Mouse (Mus musculus) spleen, embryonic (tissue): Measurements from ENCODE around the gene Swsap1.

Experiments
- CTCF ChIA-PET: fragments of 350-600 bp; sonication (Branson Sonifier 250); formaldehyde crosslinking; loops from one replicate; lab custom pipeline; 2022; lab: Charles Lee

Gene Swsap1

DNA sequence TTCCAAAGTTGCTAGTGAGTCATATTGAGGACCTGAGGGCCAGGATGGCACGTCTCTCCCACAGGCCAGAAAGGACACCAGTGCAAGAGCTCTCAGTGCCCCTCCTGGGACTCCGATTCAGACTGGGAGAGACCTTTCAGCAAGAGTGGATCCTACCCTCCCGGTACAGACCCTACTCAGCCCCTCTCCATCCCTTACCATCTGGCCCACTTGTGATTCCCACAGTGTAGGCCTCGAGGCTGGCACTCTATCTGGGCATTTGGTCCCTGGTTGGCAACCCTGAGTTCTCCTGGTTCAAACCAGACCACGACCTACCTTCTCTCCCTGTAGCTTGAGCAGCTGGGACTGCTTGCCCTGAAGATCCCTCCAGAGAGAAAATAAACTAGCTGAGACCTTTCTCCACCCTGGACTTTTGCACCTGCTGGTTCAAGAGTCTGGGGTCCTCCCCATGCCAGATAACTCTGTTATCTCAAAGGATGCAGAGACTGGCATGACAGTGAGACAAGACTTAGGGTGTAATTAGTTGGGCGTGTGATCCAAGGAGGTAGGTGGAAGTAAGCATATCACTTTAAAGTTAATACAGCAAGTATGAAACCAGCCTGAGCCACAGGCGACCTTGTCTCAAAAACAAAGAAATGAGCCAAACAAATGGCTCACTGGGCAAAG lies 20.0 kb upstream of the Swsap1 start:
- CTCF ChIA-PET = no interaction called here

DNA sequence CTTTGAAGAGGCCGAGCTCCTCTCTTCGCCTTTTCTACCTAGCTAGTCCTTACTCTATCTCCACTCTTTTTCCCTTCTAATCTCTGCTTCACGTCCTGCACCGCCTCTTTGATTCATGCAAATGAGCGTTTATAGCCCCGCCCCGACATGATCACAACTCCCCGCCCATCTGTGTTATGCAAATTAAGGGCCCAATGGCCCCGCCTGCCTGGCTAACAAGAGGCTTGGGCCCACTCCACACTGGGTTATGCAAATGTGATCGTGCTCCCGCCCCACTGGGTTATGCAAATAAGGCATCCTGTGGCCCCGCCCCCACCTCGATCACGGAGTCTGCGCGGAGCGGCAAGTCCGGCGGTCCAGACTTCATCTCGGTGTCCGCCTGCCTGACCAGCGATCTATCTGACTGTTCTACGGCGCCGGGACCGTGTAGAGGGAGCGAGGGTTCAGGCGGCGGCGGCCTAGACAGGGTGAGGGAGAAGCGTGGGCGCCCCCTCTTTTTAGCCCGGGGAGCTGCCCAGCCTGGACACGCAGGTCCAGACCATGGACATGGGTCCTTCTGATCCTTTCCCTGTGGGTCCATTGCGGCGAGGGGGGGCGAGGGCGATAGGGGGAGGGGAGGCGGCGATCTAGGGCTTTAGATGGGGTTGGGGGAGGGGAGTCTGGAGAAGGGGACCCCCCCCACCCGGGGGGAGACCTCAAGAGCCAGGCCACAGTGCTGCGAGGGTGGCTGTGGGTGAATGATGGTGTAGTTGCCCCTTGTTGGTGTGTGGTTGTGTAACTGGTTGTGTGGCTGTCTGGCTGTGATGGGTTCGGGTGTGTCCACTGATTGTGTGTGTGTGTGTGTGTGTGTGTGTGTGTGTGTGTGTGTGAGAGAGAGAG lies 18.6 kb upstream of the Swsap1 start, which contains the start of gene Plppr2:
Plppr2 (plus strand) TSS at position 342 of the 879 bp plus-strand sequence.
- CTCF ChIA-PET = no interaction called here

DNA sequence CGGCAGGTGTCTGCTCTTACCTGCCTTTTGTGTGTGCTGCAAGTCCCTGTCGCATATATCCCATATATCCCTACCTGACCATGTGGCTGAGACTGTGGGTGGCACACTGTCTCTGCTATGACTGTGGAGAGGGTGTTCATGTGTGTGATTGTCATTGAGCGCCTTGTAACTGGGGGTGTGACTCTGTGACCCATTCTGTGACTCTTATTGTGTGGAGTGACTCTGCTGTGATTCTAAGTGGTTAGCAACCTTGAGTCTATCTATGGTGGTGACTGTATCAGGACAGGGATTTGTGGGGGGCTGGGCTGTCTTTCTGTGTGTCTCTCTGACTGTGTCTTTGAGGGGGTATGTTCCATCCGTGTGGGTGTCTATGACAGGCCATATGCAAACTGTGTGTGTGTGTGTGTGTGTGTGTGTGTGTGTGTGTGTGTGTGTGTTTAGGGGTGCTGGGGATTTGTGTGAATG lies 17.8 kb upstream of the Swsap1 start:
- CTCF ChIA-PET = no interaction called here

DNA sequence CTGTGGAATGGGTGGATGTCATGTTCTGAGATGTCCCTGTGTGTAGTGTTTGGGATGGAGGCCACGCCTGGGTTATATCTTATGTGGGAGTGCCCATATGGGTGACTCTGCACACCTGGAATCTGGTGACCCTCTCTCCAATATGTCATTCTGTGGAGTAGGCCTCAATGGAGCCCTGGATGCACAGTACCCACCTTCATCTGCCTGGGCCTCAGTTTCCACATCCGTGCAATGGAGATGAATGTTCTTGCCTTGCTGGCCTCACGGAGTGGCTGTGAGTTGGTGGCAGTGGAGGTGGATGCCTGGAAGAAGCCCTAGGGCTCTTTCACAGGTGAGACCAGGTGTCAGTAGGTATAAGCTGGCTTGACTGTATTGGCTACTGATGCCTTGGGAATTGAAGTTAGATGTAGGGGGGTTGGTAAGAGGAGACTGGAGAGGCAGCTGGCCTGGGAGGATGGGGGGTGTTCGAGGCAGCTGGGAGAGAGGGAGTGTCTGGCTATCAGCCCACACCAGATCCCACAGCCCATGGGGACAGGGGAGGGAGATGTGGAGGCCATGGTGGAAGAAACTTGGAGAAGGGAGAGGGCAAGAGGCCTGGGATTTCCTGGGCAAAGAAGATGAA lies 17.2 kb upstream of the Swsap1 start:
- CTCF ChIA-PET = no interaction called here

DNA sequence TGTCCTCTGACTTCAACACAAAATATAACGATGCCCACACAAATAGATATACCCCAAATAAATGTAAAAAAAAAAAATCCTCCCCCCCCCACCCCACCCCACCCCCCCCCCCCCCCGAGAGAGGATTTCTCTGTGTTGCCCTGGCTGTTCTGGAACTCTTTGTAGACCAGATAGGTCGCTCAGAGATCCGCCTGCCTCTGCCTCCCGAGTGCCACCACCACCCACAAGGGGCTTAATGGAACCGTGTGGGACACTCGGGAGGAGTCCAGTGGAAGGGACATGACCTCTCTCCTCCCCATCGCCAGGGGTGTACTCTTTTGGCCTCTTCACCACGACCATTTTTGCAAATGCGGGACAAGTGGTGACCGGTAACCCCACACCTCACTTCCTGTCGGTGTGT lies 12.5 kb upstream of the Swsap1 start:
- CTCF ChIA-PET = no interaction called here

DNA sequence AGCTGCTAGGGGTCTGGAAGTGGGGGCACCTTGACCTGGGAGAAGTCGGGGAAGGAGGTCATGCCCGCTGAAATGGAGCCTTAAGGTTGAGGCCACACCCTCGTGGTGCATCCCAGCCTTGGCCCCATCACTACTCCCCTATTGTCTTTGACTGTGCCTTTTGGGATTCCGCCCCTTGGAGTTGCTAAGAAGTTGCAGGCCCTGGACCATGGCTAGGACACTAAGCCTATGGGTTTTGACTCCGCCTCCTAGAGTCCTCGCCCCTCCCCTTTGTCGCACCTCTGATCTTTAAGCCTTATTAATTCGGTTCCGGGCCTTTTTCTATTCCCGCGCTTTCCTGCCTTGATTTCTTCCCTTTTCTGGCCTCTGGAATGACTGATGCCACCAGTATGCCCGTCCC lies 11.9 kb upstream of the Swsap1 start:
- CTCF ChIA-PET = no interaction called here

DNA sequence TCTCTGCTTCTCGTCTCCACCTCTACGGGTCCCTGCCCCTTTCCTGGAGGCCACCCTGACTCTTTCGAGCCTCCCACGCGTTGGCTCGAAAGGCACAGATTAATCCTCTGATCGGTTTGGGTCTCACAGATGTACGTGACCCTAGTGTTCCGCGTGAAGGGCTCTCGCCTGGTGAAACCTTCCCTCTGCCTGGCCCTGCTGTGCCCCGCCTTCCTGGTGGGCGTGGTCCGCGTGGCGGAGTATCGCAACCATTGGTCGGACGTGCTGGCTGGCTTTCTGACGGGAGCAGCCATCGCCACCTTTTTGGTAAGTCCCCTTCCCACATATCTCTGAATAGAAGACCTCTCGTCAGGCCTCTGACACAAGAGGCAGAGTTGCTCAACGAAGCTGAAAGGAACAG lies 11.3 kb upstream of the Swsap1 start:
- CTCF ChIA-PET = no interaction called here

DNA sequence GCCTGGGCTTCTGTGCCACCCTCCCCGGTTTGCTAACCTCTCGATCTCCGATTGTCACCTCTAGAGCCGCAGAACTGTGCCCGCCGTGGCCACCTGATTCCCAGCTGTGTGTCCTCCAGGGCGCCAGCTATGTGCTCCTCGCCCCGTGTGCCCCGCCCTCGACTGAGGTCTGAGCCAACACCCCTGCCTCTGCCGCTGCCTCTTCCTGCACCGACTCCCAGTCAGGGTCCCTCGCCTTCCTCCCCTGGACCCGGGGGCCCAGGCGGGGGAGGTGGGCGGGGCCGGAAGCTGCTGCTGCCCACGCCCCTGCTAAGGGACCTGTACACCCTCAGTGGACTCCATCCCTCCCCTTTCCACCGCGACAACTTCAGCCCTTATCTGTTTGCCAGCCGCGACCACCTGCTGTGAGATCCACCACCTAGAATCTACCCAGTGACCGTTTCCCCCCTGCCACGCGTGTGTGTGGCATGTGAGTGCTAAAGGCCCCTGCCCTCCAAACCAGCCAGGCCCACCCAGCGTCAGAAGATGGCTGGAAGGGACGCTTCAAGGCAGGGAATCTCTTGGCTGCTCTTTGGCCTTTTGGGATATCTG lies 7.9 kb upstream of the Swsap1 start:
- CTCF ChIA-PET = no interaction called here

DNA sequence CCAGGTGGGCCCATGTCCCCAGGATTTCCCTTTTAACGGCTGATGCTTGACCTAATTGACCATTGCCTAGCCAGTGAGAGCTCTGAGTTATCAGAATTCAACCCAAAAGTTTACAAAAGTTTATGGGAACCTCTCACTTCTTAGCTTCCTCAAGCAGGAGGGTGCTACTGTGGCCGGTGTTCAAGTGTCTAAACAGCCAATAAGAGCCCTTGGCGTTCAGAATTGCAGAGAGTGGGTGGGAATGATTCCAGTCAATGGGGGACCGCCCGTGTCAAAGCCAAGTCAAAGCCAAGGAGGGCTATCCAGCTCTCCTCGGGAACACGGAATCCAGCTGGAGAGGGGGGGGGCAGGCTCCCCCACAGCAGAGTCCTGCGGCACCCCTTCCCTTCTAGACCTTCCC lies 7.4 kb upstream of the Swsap1 start:
- CTCF ChIA-PET = no interaction called here

DNA sequence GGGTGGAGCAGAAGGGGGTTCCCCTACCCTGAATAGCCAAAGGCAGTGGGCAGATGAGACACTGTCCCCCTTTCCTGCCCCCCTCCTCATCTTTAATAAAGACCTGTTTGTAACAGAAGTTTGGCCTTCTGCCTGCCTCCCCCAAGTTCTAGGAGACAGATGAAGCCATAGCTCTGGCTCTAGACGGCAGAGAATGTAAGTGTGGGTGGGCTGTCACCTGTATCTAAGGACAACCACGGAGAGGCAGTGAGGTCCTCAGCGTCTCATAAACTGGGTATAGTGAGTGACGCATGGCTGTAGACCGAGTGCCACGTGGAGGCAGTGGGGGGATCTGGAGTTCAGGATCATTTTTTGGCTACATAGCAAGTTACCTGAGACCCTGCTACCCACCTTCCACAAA lies 6.8 kb upstream of the Swsap1 start:
- CTCF ChIA-PET = interaction anchor here (0.5 kb wide), 1 partner anchor 341 kb away, joined by 5 read pairs; no protein-coding TSS in a partner anchor

DNA sequence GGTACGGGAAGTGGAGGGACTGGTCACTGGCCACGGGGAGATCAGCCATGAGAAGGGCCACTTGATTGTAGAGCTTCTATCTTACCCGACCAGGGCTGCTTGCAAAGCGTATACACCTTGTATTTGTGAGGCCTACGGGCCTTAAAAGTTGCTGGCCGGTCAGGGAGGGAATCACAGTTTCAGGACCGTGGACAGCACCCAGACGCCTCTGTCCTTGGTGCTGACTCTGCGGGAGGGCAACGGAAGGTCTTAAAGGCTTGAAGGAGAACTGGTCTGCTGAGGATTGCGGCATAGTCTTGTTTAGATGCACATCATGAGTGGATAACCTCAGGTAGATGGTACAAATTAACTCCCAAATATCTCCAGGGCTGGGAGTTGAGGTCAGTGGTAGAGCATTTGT lies 5.2 kb upstream of the Swsap1 start:
- CTCF ChIA-PET = interaction anchor here (0.6 kb wide), 1 partner anchor 11 kb away, joined by 3 read pairs; no protein-coding TSS in a partner anchor

DNA sequence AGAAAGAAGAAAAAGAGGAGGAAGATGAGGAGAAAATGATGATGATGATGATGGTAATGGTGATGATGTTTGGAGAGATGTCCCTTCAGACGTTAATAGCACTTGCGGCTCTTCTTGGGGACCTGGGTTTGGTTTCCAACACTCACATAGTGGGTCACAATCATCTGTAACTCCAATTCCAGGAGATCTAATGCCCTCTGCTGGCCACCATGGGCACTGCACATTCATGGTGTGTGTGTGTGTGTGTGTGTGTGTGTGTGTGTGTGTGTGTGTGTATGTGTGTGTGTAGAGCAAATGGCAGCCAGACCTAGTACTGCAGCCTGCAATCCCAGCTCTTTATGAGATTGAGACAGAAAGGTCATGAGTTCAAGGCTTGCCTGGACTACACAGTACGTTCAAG lies 3.6 kb upstream of the Swsap1 start:
- CTCF ChIA-PET = interaction anchor here (0.6 kb wide), 1 partner anchor 56 kb away, joined by 3 read pairs; no protein-coding TSS in a partner anchor

DNA sequence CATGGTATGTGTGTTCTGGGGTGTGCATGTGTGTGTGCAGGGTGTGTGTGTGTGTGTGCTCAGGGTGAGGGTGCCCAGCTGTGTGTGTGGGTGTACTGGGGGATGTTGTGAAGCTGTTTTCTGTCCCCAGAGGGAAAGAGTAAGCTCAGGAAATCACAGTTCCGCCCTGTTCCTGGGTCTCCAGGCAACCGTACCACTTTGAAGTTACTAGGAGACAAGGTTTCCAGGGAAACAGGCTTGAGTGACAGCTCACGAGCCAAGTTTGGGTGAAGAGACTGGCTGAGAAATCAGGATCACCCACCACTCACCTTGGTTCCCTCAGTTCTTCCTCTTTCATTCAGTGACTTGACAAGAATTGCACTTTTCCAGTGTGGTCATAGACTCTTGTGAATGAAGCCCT lies 2.0 kb upstream of the Swsap1 start:
- CTCF ChIA-PET = interaction anchor here (0.7 kb wide), 1 partner anchor 143 kb away, joined by 8 read pairs; no protein-coding TSS in a partner anchor

DNA sequence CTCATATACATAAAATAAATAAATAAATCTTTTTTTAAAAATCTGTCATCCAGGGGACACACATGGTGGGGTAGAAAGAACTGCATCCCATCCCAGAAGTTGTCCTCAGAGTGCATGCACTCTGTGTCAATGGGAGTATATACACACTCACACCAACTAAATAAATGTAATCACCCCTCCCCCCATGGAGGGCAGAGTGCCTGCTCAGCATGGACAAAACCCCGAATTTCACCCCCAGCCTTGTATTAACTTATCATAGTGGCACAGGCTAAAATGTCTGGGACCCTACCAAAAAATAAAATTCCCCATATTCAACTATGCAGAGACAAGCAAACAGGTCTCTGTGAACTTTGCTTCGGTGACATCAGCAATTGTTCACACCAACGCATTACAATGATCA lies 920 bp upstream of the Swsap1 start:
- CTCF ChIA-PET = no interaction called here

DNA sequence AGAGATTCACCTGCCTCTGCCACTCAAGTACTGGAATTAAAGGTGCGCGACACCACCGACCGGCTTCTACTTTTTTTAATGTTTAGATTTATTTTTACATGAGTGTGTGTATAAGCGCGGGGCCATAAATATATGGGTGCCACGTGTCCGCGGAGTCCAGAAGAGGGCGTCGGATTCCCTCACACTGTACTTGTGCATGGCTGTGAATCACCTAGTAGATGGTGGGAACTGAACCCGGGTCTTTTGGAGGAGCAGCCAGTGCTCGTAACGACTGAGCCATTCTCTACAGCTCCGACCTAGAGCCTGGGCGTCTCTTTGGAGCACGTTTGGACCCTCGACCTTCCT lies 358 bp upstream of the Swsap1 start:
- CTCF ChIA-PET = interaction anchor here (0.5 kb wide), 1 partner anchor 197 kb away, joined by 3 read pairs; no protein-coding TSS in a partner anchor

DNA sequence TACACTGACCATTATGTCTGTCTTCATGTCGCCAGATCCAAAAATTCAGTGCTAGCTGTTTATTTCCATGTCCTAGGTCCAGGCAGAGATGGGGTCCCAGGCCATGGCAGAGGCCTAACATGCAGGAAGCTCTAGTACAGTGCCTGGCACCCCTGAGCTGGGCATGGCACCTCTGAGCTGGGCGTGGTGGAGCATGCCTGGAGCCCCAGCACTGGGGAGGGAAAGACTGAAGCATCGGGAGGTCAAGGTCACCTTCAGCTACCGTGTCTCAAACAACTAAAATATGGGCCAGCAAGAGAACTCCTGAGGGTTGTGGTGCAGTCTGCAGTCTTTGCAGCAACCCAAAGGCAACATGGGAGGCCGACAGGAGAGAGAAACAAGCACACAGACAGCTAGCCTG lies 2.8 kb downstream of the Swsap1 start:
- CTCF ChIA-PET = no interaction called here

DNA sequence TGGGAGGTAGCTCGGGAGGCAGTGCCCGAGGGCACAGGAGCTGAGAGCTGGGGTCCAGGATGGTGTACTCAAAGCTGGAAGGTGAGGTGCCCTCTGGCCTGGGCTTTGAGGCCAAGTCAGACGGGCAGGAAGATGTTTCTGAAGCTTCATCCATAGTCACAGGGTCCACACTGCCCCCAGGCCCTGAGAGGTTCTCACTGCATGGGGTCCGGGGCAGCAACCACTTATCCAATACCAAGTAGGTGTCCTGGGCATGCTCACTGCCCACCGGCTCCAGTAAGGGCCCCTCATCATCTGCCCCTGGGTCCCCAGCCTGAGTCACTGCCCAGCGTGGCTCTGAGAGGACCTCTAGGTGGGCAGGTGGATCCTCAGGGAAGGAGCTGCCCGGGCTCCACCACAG lies 3.7 kb downstream of the Swsap1 start:
- CTCF ChIA-PET = no interaction called here

DNA sequence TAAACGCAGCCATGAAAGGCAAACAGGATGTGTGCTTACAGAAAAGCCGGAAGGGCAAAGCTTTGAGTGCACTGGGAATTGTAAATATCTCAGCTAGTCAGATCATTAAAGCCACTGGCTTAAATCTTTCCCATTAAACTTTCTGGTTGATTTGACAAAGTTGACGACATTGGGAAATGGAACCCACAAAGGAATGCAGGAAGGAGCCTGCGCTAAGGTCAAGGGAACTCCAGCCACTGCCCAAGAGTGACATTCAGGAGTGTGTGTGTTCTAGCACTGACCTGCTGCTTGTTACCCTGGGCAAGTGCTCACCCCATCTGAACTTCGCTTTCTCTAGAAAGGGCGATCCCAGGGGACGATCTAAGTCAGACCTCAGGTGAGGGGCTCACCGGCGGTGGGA lies 4.6 kb downstream of the Swsap1 start:
- CTCF ChIA-PET = no interaction called here

DNA sequence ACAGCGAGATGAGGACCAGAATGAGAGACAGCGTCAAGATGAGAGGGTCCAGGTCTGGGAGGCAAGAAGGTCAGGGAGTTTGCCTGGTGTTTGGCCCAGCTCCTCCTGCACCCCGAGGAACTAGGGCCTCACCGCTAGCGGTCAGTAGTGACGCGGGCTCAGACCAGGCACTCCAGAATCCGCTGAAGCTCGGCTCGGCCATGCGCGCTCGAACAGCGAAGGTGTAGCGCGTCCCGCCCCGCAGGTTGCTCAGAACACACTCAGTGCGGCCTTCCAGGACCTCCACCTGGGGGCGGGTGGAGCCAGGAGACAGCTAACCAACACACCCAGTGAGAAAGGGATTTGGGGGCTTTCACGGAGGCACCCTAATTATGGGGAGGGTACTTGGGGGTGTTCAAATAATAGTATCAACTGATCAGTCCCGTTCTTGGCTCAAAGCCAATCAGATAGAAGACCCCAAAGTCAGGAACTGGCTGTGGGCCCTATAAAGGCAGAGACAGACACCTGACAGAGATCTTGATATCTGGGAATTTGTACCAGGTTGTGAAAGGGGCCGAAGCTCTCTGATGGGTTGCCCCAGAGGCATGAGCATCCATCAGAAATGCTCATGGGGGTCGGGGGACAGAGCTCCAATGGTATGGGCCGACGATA lies 5.1 kb downstream of the Swsap1 start:
- CTCF ChIA-PET = interaction anchor here (0.6 kb wide), 1 partner anchor 118 kb away, joined by 6 read pairs; no protein-coding TSS in a partner anchor

DNA sequence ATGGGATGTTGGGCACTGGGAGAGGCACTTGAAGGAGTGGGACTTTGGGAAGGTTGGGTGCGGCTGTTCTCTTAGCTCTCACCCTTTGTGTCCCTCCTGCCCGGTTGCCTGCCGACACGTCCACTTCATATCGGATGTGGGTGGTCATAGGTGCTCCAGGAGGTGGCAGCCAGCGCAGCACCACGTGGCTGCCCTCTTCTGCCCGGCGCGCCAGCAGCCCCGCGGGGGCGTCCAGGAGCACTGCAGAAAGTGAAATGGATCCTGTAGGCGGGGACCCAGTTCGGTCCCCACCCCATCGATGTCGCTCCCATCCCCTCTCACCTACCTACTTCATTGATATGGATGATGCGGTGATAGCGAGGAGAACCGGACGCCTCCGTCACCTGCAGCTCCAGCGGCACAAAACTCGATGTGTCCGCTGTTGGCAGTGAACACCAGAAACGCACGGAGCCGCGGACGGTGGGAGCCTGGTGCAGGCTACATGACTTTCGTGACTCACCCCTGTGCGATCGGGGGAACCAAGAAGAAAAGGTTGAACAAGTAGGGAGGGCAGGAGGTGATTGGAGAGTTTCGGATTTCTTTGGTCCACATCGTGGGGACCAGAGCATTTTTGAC lies 5.9 kb downstream of the Swsap1 start:
- CTCF ChIA-PET = interaction anchor here (0.6 kb wide), 1 partner anchor 118 kb away, joined by 6 read pairs; no protein-coding TSS in a partner anchor

DNA sequence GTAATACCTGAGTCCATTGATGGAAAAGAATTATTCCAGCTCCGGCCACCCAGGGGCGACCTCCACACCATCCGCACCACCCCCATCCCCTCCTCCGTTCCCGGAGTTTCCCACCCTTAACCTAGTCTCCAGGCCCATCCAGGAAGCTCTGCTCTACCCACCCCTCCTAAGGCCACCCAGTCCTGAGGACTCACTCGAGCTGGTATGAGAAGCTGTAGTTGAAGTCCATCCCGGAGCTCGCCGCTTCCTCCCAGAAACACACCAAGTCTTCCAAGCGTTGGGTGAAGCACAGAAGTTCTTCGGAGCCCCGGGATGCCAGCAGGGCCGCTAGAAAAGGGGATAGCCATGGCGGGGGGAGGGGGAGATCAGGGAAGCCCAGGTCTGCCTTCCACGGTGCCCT lies 6.5 kb downstream of the Swsap1 start:
- CTCF ChIA-PET = no interaction called here
